Mouse (Mus musculus): ENCODE results near the gene Pigs.

The Pigs gene

GRCm38 (mm10) chr11:78363309-78364007 lies 35.2 kb downstream of the Pigs start:
- DNase-seq (ENCODE audit: low read depth, low spot score), result no peak

- DNase-seq (ENCODE audit: low read depth, low spot score), result no peak
Observed at GRCm38 (mm10) chr11:78364103-78364502, 35.9 kb downstream of the Pigs start.

GRCm38 (mm10) chr11:78367456-78368225 lies 39.4 kb downstream of the Pigs start:
- DNase-seq (ENCODE audit: low read depth, low spot score), result no peak

GRCm38 (mm10) chr11:78370389-78370788 lies 42.2 kb downstream of the Pigs start:
- no peak for DNase-seq (ENCODE audit: low read depth, low spot score)

- no peak for DNase-seq (ENCODE audit: low read depth, low spot score)
Observed at GRCm38 (mm10) chr11:78371711-78372110, 43.5 kb downstream of the Pigs start.

- DNase-seq (ENCODE audit: low read depth, low spot score), result no peak
Observed at GRCm38 (mm10) chr11:78372166-78372565, 44.0 kb downstream of the Pigs start.

- no peak for DNase-seq (ENCODE audit: low read depth, low spot score)
Observed at GRCm38 (mm10) chr11:78372610-78373009, 44.4 kb downstream of the Pigs start.

- no peak for DNase-seq (ENCODE audit: low read depth, low spot score)
Observed at GRCm38 (mm10) chr11:78374147-78374546, 45.9 kb downstream of the Pigs start.

GRCm38 (mm10) chr11:78377549-78378159 lies 49.4 kb downstream of the Pigs start:
- no peak for DNase-seq (ENCODE audit: low read depth, low spot score)

GRCm38 (mm10) chr11:78380351-78380750 lies 52.1 kb downstream of the Pigs start:
- no peak for DNase-seq (ENCODE audit: low read depth, low spot score)

GRCm38 (mm10) chr11:78380996-78381395 lies 52.8 kb downstream of the Pigs start:
- DNase-seq (ENCODE audit: low read depth, low spot score), result no peak

- no peak for DNase-seq (ENCODE audit: low read depth, low spot score)
Observed at GRCm38 (mm10) chr11:78382286-78382685, 54.1 kb downstream of the Pigs start.

- DNase-seq (ENCODE audit: low read depth, low spot score), result no peak
Observed at GRCm38 (mm10) chr11:78382701-78383100, 54.5 kb downstream of the Pigs start.

- DNase-seq (ENCODE audit: low read depth, low spot score), result no peak
Observed at GRCm38 (mm10) chr11:78385776-78386175, 57.6 kb downstream of the Pigs start.

- no peak for DNase-seq (ENCODE audit: low read depth, low spot score)
Observed at GRCm38 (mm10) chr11:78386508-78387043, 58.4 kb downstream of the Pigs start, which contains the start of gene Foxn1. Gene Foxn1 (minus strand): TSS chr11:78386558.
